Mouse (Mus musculus): ENCODE data around the gene Btf3l4. TPM values are rescaled to one million over a fixed set of nuclear protein-coding genes. Genes with fewer than 3 reads are reported as not detected.

Btf3l4 gene
- total RNA-seq (2023), result 37.0 TPM

GRCm38 (mm10) chr4:108832916-108833827, at the start of gene Btf3l4:
Btf3l4 (minus strand) TSS chr4:108833614.

DNA sequence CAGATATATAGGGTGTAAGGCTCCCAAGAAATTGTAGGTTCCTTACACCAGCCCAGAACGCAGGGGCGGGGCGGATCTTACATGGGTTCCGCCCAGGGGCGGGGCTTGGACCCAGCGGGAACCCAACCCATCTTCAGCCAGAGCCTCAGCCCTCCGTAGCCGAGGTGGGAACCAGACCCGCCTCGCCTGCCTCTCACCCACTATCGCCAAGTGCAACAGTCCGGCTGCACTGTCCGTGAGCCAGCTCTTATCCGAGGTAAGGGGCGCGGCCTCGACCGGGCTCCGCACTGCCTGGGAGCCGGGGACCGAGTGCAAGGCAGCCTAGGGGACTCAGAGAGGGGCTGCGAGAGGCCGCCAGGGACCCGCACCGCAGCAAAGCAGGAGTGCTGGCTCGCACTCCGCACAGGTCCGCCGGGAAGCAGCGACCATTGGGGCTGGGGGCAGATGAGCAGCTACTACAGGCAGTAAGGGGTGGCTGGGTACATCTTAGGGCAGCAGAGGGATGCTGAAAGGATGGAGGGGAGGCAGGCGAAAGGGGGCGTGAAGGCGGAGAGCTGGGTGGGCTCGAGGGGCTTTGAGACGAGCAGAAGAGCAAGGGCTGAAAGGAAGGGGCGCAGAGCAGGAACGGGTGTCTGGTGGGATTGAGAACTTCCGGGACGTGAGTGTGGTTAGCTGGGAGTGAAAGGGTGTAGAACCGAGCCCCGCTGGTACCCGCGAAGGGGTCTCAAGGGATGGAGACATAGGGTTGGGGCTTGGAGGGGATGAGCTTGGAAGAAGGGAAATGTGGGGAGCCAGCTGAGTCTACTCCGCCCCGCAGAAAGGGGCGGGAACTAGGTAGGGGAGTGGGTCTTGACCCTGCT, 45.8 kb upstream of the Btf3l4 start, which contains the start of gene Rab3b:
Rab3b (plus strand) TSS at position 101 of the 860 bp plus-strand sequence.

GRCm38 (mm10) chr4:108848505-108848848, 15.1 kb upstream of the Btf3l4 start, which contains the start of gene A730015C16Rik:
A730015C16Rik (minus strand) TSS chr4:108848619.

DNA sequence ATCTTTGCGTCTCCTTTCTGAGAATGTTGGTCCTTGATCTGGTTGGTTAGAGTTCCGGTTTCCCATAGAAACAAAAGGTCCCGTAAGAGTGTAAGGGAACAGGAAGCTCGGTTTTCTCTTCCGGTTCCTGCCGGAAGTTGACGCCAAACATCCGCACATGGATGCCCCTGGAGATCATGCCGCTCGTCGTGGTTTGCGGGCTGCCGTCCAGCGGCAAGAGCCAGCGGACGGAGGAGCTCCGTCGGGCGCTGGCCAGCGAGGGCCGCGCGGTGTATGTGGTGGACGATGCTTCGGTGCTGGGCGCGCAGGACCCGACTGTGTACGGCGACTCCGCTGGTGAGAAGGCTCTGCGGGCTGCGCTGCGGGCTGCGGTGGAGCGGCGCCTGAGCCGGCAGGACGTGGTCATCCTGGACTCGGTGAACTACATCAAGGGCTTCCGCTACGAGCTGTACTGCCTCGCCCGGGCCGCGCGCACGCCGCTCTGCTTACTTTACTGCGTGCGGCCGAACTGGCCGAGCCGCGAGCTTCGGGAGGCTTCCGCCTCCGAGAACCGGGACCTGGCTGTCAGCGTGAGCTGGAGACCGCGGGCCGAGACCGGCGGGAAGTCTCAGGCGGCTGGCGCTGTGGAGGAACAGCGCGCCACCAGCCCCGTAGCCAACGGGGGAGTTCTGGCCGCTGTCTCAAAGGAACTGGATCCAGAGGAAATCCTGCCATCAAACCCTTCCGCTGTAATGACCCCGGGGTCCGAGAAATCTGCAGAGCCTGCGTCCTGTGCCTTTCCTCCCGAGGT, 14.5 kb upstream of the Btf3l4 start, which contains the start of gene Kti12:
Kti12 (plus strand) TSS at position 71 of the 790 bp plus-strand sequence.

DNA sequence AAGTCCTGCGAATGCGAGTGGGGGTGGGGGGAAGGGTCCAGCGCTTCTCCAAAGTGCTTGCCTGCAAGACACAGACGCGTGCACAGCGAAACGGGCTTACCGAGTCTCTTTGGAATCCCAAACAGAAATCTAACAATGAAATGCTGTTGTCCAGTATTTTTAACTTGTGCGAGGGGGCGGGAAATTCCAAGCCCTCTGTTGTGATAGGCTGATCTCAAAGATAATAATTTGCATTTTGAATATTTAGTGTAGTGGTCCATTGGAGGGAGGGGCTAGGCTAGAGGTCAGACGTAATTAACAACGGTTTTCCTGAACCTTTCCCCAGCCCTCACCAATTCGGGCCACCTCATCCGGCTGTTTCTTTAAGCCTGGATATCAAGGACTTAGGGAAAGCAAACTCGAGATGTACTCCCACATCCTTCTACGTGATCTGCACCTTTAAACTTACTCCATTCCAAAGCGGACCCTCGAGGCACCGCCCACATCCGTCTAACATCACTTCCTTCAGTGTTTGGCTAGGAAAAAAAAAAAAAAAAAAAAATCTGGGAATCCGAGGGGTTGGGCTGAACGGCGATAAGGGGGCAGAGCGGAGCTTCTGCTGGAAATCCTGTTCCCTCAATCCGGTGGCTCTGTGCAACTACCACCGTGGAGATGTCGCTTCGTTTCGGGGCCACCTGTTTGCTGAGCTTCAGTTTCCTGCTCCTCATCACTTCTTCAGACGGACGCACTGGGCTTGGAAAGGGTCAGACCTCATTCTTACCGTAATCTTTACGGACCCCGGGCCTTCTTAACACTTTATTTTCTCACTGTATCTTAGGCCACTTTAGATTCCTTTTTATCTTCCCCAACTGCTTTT, 929 bp upstream of the Btf3l4 start, which contains the start of gene Txndc12:
Txndc12 (plus strand) TSS at position 487 of the 856 bp plus-strand sequence.

DNA sequence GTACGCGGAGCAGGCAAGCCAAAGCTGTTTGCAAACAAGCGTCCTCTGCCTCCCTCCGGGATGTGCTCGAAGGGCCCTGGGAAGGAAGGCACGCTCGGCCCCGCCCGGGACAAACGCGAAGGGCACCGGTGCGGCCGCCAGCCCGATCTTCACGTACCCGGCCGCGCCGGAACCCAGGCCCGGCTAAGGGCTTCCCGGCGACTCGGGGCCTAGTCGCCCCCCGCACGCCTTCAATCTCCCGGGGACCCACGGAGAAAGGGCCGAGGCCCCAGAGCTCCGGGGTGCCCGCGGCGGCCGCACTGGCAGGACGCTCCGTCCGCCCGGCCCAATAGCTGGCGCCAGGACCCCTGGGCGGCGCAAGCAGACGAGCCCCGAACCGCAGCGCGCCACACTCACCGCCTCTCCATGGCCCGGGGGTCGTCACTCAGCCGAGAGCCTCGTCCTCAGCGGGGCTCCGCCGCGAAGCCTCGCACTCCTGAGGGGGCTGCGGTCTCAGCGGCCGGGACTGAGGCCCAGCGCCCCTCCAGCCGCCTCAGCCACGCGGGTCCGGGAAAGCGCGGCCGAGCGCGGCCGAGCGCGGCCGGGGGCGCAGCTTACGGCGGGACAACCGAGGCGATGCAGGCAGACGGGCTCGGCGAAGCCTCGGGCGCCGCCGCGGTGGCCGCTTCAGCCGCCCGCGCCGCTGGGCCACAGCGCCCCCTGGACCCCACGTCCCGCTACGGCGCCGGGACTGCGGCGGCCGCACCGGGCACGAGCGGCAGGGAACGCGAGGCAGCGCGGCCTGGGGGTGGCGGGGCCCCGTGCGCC, 53.2 kb downstream of the Btf3l4 start, which contains the start of gene Zfyve9:
Zfyve9 (minus strand) TSS at position 742 of the 807 bp plus-strand sequence.

Other genes starting within 250 kb of the Btf3l4 start
- gene Cc2d1b, start 213.7 kb downstream of the Btf3l4 start, total RNA-seq (2023), result 122 TPM
- gene 3110021N24Rik, start 114.0 kb downstream of the Btf3l4 start, total RNA-seq (2023), result not detected
- 0.31 TPM for gene Zfyve9, start 52.8 kb downstream of the Btf3l4 start, total RNA-seq (2023)
- 31.7 TPM for gene Txndc12, start 987 bp upstream of the Btf3l4 start, total RNA-seq (2023)
- gene Kti12, start 14.2 kb upstream of the Btf3l4 start, total RNA-seq (2023), result 35.8 TPM
- gene A730015C16Rik, start 15.0 kb upstream of the Btf3l4 start, total RNA-seq (2023), result not detected
- not detected for gene Rab3b, start 45.4 kb upstream of the Btf3l4 start, total RNA-seq (2023)
- gene Nrd1, start 167.0 kb upstream of the Btf3l4 start, total RNA-seq (2023), result 158 TPM